Mouse (Mus musculus): ENCODE data around the gene Crebl2.

Gene Crebl2

DNA sequence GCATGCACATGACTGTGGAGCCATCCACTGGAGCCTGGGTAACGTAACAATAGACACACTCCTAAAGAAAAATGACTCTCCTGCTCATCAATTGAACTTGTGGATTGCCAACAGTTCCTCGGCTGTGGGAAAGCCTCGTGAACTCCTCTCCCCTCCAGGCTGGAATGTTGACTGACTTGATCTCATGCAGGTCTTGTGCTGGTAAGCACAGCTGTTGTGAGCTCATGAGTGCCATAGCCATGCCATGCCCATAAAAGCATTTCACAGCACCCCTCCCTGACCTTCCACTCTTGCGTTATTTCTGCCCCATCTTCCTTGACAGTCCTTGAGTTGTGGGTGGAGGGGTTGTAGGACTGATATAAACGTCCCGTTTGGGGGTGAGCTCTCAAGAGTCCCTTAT, 9.5 kb upstream of the Crebl2 start:
- DNase-seq (ENCODE audit: low spot score) = no peak

DNA sequence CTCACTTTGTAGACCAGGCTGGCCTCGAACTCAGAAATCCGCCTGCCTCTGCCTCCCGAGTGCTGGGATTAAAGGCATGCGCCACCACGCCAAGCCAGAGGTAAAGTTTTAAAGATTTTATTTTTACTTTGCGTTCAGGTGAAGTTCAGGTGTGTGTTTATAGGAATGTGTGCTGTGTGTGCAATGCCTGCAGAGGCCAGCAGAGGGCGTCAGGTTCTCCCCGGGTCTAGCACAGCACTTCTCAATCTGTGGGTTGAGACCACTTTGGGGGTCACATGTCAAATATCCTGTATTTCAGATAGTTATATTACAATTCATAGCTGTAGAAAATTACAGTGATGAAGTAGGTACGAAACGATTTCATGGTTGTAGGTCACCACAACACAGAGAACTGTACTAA, 7.1 kb upstream of the Crebl2 start:
- DNase-seq (ENCODE audit: low spot score) = no peak

DNA sequence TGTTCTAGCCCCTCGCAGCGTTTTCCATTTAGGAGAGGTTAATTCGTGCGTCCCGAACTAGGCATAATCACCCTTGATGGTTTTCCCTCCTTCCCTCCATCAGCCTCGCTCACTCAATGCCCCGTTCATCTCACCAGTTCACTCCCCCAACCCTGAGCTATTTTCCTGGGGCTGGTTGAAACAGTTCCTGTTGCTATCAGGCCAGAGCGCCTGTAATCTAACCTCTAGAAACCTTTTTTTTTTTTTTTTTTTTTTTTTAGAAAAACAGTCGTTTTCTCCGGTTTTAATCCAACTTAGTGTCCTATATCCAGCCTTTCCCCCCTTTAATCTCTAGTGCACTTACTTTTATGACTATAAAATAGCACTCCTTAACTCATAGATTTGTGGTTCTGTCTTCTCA, 822 bp downstream of the Crebl2 start:
- no peak for DNase-seq (ENCODE audit: low spot score)

DNA sequence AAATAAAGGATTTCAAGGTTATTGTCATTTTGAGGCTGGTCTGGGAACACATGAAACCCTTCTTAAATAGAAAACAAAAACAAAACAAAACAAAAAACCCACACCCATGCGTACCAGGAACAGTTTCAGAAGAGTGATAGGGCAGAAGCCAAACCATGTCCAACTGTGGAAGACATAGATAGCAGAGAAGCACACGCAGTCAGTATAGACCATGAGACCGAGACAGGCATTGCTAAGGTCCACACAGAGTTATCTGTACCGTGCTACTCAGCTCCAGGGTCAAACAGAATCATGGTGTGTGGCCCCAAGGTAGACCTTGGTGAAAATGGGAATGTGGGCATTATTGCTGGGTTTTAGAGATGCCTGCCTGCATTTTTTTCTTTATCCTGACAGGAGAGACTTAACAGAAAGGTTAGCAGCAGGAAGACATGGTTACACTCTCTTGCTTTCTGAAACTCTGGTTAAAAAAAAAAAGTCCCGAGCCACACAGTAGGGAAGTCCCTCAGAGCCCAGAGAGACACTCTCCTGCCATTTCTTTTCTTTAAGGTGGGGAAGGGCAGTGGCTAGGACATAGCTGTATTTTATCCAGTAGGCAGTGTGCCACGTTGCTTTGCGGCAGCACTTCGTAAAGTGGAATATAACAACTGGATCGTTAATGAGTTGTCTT, 4.8 kb downstream of the Crebl2 start:
- no peak for DNase-seq (ENCODE audit: low spot score)

DNA sequence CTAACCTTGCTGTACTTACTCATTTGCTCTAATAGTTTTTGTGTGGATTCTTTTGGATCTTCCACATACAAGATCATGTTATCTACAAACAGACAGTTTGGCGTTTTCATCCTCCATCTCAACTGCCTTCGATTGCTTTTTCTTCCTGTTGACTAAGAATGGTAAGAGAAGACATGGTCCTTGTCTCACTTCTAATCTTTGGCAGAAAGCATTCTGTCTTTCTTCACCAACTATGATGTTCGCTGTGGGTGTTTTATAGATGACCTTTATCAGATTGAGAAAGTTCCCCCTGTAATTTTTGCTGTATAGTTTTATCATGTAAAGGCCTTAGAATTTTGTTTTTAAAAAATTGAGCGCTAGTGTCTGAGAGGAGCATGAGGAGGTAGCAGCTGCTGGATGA, 8.2 kb downstream of the Crebl2 start:
- DNase-seq (ENCODE audit: low spot score) = no peak

DNA sequence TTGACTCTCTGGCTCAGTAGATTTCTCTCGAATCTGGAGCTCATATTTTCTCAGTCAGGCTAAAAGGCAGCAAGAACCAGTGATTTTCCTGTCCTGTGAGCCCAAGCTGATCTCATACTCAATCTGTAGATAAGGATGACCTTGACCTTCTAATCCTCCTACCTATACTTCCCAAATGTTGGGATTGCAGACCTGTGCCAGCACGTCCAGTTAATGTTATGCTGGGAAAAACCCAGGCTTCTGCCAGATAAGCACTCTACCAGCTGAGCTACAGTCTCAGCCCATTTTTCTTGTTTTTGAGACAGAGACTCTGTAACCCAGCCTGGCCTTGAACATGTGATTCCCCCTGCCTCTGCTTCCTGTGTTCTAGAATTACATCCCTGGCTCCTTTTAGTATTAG, 10.4 kb downstream of the Crebl2 start:
- no peak for DNase-seq (ENCODE audit: low spot score)

DNA sequence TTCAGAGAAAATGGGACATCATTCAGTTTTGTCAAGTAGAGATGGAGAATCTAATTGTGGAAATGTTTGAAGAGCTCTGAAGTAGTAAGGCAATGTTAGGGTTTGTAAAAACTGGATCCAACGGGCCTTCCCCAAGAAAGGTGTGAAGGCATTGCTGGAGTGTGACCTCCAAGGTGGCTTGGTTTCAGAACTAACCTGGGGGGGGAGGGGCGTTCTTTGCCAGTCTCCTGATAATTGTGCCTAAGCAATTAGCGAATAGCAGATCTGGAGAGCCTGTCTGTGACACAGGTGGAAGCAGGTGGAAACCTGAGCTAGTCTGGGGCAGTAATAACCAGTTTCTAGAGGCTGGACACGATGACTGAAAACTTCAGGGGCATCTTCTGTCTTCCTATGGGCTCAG, 15.8 kb downstream of the Crebl2 start:
- DNase-seq (ENCODE audit: low spot score) = no peak

DNA sequence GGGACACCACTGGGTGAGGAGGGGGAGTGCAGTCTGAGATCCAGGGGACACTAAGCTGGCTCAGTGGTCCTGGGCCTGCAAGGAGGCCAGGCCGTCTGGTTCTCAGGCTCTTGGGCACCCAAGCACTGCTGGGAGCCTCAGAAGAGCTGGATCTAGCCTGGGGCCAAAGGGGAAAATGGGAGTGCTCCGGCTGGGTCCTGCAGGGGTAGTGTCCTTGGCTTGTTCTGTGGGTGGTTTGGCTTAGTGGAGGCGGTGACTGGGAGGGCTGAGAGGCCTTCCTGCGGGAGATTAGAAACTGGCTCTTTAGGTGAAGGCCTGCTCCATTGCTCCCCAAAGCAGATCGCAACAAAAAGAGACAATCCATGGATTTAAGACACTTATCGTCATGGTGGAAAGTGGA, 16.4 kb downstream of the Crebl2 start:
- DNase-seq (ENCODE audit: low spot score) = no peak

DNA sequence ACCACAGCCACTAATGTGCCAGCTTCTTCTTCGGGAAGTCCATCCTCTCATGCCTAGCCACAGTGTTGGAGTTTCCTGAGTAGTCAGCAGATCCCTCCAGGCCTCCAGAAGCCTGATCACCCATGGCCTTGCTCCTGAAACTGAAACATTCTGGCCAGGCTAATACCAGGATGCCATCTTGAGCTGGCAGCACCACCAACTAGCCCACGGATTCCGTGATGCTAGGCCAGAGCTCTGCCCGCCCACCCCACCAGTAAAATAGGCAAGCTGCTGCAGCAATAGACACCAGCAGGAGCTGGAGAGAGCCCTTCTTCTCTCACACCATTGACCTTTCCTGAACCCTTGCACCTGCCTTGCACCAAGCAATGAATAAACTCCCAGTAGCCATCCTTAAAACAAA, 17.6 kb downstream of the Crebl2 start:
- DNase-seq (ENCODE audit: low spot score) = no peak

DNA sequence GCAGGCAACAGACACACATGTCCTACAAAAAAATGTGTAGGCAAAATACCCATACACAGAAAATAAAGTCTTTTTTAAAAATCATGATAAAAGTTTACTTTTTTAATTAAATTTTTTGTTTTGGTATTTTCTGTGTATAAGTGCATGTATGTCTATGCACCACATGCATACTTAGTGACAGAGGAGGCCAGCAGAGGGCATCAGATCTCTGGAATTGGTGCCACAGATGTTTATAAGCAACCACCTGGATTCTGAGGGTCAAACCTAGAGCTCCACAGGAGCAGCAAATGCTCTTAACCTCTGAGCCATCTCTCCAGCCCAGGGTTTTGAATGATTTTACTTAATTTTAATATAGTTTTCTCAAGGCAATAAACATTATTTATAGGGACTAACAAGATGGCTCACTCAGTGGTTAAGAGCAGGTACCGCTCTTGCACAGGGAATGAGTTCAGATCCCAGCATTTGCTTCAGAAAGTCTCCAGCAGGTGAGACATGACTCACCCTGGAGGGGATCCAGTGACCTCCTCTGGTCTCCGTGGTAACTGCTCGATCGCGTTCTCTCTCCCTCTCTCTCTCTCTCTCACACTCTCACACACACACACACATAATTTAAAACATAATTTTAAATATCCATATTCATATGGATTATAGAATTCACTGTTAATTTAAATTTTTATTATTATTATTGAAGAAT, 18.4 kb downstream of the Crebl2 start:
- DNase-seq (ENCODE audit: low spot score) = no peak

DNA sequence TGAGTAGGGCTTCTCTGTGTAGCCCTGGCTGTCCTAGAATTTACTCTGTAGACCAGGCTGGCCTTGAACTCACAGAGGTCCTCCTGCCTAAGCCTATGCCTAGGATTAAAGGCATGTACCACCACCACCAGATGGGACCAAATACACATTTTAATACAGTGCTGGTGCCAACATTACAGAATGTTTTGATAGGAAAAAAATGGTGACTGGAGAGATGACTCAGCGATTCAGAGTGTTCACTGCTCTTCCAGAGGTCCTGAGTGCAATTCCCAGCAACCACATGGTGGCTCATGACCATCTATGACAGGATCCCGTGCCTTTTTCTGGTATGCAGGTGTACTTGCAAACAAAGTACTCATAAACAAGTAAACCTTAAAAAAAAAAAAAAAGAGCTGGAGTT, 19.5 kb downstream of the Crebl2 start:
- DNase-seq (ENCODE audit: low spot score) = no peak

DNA sequence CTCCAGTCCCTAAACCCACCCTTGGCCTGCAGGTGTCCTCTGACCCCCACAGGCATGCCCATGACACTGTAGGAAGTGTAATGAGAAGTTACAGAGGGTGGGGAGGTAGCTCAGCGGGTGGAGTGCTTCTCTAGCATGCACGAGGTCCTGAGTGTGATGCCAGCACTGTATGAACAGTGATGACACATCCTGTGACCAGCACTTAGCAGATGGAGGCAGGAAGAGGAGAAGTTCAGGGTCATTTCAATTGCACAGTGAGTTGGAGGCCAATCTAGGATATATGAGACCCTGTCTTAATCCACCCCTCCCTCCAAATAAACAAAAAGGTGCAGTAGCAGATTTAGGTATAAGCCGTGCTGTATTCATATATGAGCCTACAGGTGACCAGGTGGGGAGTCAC, 20.0 kb downstream of the Crebl2 start:
- DNase-seq (ENCODE audit: low spot score) = no peak

DNA sequence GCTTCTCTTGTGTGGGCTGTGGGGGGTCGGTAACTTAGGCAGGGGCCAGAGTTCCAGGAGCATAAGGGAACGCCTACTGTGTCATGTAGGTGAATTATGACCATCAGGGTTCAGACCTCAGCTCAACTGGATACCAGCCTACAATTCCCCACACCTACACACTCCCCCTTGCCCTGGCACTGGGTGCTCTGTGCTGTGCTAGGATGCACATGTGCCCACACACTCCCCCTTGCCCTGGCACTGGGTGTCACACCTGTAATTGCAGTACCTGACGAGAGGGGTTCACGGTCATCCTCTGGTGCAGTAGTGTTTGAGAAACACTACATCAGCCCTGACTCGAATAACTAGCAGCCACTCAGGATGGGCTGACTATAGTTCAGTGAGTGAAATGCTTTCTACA, 24.8 kb downstream of the Crebl2 start:
- DNase-seq (ENCODE audit: low spot score) = no peak

DNA sequence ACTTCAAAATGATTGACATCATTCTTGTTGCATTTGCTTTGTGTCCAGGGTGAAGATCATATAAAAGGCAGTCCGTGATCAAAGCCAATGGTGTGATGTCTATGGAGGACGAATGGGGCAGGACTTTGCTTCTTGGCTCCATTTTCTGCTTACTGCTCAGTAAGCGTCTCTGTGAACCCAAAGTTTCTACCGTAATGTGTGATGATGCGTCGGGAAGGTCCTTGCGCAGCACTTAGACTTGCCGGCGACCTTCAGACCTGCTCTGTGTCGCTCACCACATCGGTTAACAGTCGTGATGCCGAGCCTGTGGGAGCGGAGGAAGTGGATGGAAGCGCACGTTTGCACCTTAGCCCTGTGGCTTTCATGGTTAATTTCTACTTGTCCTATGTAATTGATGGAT, 26.0 kb downstream of the Crebl2 start:
- no peak for DNase-seq (ENCODE audit: low spot score)

DNA sequence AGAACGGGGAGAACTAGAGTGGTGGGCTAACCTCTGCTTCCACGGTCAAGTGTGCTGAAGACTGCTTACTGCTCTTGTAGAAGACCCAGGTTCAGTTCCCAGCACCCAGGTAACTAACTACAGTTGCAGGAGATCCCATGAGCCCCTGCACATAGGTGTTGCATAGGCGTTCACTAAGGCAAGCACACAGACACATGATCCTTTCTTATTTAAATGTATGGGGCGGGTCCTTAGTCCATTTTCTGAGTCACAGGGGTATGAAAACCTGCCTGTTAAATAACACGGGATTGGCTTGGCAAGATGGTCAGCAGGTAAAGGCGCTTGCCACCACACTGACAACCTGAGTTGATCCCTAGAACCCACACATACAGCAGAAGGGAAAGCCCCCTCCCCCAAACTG, 29.1 kb downstream of the Crebl2 start:
- no peak for DNase-seq (ENCODE audit: low spot score)

DNA sequence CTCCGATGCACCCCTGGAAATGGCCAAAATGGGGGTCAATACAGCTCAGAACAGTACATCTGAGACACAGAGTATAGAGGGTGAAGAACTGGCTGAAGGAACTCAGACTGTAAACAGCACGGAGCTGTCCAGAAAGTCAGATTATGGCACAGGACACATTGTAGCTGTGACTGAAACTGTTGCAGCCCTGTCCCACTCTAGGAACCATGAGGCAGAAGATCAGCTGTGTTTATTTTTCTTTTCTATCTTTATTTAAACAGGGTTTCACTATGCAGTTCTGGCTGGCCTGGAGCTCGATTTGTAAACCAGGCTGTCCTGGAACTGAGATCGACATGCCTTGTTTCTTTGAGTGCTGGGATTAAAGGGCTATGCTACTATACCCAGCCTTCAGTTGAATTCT, 30.3 kb downstream of the Crebl2 start:
- DNase-seq (ENCODE audit: low spot score) = no peak

DNA sequence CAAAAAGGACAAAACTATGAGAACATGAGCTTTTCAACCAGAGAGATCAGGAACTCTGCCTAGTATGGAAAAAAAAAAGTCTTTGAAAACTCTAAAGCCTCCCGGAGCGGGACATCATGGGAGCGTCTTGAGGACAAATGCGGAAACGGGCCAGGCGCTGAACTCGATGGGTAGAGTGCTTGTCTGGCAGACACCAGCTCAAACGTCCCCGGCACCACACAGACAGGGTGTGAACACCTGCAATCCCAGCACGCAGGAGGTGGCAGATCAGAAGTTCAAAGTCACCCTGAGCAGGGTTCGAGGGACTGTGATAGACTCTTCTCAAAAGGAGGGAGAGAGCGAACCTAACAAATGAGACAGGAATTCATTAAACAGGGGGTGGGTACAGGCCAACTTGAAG, 31.4 kb downstream of the Crebl2 start:
- no peak for DNase-seq (ENCODE audit: low spot score)

DNA sequence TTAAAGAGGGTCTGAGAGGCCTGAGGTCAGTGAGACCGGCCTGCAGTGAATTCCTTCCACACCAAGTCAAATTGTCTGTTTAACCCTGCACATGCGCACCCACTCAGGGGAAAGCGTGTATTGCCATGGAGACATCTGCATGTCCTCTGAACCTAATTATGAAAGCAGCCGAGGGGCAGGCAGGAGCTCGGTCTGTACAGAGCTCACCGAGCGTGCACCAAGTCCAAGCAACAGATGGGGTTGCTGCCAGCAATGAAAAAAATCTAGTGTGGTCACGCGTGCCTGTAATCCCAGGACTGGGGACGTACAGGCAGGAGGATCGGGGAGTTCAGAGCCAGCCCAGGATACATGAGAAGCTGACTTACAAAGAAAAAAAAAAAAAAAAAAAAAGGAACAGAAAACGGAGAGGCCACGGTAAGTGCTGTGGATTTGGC, 32.7 kb downstream of the Crebl2 start:
- DNase-seq (ENCODE audit: low spot score) = peak; percentile 31

DNA sequence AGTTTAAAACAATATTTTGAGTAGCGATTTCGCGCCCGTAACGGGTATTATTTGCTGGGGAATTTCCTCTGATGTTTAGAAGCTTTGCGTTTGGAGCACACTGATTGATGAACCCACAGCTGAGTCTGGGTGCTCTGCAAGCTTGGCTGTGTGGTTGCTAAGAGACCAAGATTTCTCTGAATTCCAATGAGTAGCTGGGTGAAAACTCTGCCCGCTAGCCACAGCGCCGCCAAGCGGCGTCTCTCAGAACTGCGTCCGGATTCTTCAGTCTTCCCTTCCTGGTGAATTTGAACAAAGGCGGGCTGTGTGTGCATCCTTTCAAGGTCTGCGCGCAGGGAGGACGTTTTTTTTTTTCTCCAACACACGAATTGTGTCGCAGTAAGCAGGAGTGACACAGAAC, 33.2 kb downstream of the Crebl2 start:
- peak; percentile 94 for DNase-seq (ENCODE audit: low spot score)

DNA sequence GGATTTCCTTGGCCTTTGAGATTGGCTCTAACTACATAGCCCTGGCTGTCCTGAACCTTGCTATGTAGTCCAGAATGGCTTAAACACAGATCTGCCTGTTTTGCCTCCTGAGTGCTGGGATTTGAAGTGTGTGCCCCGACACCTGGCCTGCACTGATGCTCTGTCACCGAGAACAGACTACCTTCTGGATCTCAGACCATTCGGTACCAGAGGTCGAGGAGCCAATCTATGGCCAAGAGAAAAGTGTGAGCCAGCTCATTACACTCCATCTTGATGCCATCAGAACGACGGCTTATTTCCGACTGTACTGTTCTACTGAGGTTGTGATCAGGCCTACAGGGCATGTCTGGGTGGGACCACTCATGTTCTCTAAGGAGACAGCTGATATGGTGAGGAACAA, 36.2 kb downstream of the Crebl2 start:
- DNase-seq (ENCODE audit: low spot score) = no peak

DNA sequence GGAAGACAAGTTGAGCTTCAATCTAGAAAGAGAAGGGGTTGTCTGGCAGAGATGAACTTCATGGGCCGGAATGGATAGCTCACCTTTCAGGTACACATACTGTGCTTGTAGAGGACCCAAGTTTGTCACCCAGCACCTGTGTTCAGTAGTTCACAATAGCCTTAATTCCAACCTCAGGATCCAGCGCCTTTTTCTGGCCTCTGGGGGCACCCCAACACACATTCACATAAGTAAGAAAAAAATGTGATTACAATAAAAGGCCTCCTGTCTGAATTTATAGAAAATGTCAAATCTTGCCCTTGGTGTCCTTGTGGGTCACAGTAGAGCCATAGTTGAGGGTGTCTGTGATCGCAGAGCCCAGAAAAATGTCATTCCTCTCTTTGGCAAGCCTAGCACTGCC, 37.4 kb downstream of the Crebl2 start:
- no peak for DNase-seq (ENCODE audit: low spot score)

DNA sequence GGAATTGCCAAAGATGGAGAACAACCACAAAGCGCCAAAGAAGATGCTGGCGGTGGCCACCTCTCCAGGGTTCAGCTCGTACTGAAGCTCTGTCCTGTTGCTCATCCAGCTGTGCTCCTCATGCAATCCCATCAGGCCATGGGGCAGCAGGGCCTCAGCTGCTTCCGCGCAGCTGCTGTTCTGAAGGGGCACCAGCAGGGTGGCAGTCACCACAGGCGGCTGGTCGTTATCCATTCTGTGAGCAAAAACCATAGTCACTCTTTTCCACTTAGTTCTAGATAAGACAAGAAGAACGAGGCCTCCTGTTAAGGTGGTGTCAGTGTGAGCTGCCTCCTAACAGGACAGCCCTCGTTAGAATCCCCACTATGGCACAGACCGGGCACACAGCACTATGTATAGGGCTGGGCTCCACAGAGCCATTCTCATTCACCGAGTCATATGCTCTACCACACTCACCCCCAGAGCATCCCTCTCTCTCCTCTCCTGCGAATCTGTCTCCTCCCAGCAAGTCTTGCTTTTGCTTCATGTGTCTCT, 40.3 kb downstream of the Crebl2 start:
- DNase-seq (ENCODE audit: low spot score) = no peak

DNA sequence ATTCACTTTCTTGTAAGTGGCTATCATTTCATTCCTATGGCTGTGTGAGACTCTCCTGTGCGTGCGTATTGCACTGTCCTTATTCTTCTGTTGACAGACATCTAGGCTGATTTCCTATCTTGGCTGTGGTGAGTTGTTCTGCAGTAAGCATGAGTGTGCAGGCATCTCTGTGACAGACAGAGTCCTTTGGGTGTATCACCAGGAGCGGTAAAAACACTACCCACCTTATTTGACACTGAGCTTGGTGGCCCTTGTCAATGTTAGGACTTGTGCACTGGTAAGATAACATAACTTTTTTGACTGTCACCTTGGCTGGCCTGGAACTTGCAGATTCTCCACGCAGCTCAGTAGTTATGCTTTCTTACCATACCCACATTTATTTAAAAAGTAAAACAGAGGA, 40.9 kb downstream of the Crebl2 start:
- no peak for DNase-seq (ENCODE audit: low spot score)

DNA sequence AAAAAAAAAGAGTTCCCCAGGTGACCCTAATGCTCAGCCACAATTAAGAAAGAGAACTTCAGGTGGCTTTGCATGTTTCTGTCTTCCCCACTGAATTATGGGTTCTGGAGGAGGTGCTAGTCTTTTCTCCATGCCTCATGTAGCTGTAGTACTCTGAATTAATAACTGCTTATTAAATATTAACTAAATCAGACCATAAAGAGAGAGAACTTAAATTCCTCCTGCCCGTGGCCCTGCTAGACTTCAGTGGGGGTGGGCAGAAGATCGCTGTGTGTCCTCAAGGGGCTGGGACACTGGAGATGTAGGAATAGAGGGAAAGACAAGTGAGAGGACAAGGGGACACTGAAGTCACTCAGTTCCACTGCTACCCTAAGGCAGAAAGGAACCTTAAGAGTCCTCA, 42.3 kb downstream of the Crebl2 start:
- no peak for DNase-seq (ENCODE audit: low spot score)
